Mouse (Mus musculus) heart, adult 18-20 months (tissue): ENCODE results near the gene Lrpprc. TPM values are rescaled to one million over a fixed set of nuclear protein-coding genes. Genes with fewer than 3 reads are reported as not detected.
A peak's percentile ranks its signal among the peaks of the same experiment; 100 is the strongest.

ENCODE experiments used
- DNase-seq, 2 experiments: peaks; one replicate each; pipeline ENCODE4 v3.0.0; 2021 to 2022; ENCODE audit warnings: mixed read lengths in 1 of 2
- total RNA-seq, 2 experiments: library from RNA; stranded (reverse); gene quantifications; 2 replicates each; pipeline ENCODE4 v1.2.3; 2021

Lrpprc gene
- total RNA-seq, 2 experiments from 2014 or later: 134 to 150 TPM

DNA sequence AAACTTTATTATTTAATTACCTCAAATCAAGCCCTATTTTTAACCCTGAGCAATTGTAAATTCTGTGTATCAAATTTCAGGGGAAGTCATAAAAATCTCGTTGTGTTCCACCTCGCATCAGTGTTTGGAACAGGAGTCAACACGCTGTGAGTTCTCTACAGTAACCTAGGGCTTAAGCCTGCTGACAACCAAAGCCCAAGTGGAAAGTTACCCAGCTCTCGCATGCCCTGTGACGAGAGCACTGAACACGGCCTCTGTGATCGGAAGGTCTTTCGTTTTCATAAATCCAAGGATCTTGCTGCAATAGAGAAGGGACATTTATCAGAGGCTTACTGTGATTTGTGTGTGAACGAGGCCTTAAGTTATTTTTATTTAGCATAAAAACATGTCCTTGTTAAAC, 18.7 kb downstream of the Lrpprc start:
- DNase-seq: no peak

DNA sequence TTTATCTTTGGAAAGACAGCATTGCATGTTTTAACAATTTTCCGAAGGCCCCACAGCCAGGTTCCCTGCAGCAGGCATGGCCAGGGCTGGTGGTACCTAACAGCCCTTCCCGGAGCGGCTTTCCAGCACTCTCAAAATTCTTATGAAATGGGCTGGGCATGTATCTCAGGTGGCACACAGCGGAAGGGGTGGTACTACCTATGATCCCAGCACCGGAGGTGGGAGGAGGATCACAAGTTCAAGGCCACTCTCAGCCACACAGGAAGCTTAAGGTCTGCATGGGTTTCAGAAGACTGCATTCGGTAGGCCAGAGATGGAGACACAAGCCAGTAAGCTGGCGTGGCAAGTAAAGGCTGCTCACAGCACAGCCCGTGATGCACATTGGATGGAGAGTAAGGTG, 31.6 kb downstream of the Lrpprc start:
- no peak for DNase-seq

GRCm38 (mm10) chr17:84758374-84758773, 32.2 kb downstream of the Lrpprc start:
- DNase-seq: no peak

GRCm38 (mm10) chr17:84756090-84756489, 34.5 kb downstream of the Lrpprc start:
- peak in 1 of 2 experiments; percentile 42 for DNase-seq

DNA sequence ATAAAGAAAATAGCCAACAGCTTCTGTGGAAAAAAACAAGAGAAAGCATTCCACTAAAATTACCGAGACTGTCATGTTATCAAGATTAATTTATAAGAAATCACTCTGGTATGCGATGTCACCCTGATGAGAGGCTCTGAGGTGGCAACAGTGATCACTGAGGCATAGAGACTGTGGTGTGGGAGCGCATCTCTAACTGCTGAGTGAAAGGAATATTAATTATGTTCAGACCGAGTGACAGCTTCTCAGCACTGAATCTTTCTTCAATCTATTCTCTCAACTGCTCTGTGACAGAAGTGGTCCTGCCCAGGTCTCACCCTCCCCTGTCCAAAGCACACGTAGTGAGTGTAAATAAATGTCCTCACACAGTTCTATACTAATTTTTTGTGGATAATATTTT, 37.1 kb downstream of the Lrpprc start:
- DNase-seq: no peak

DNA sequence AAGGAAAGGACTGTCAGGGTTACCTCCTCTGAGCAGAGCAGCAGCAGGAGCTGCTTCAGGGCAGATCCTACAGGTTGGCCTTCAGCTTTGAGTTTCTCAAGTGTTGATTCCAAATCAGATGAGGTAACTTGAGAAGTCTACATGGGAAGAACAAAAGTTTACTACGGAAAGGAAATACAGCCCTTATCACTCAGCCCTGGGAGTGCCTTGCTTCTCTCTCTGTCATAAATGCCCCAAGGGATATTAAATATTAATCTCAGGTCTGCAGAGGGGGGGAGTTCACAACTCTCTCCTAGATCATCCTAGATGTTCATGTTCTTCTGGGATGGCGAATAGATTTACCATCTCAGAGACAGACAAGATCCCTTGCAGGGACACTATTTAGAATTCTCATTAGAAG, 38.3 kb downstream of the Lrpprc start:
- DNase-seq: no peak

GRCm38 (mm10) chr17:84751630-84752191, 38.9 kb downstream of the Lrpprc start:
- no peak for DNase-seq

DNA sequence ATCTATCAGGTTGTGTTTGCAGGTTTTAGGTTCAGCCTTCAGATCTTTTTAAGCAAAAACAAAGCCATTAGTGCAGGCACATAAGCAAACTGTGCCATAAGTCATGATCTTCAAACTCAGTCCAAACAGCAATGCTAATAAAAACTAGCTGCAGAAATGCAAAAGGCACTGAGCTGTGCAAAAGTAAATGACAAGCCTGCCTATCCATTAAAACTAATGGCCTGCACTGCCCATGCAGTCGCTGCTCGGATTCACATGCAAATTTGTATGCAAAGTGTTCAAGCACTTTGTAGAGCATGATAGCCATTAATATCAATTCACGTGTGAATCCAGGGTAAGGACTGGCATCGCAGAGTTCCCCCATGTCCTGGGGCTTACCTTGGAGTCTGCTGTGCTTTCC, 40.5 kb downstream of the Lrpprc start:
- DNase-seq: no peak

GRCm38 (mm10) chr17:84749297-84749696, 41.3 kb downstream of the Lrpprc start:
- DNase-seq: no peak

- no peak for DNase-seq
Measured at GRCm38 (mm10) chr17:84748152-84748682, 42.4 kb downstream of the Lrpprc start.

DNA sequence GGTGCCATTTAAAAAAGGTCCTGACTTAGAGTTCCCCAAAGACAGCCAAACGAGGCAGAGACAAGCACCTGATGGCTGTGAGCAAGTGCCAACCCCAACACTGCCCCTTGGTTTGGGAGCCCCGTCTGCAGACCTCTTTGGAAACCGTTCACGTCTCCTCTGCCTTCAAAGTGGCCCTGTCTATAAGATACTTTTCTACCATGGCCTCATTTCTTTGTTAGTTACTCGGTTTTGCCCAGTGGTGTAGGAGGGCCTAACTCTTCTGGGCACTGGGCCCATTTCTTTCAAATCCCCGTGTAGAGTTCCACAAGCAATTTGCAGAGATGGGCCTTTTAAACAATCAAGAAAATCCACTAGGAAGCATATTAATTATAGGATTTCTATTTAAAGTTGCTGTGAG, 43.4 kb downstream of the Lrpprc start:
- DNase-seq: no peak

DNA sequence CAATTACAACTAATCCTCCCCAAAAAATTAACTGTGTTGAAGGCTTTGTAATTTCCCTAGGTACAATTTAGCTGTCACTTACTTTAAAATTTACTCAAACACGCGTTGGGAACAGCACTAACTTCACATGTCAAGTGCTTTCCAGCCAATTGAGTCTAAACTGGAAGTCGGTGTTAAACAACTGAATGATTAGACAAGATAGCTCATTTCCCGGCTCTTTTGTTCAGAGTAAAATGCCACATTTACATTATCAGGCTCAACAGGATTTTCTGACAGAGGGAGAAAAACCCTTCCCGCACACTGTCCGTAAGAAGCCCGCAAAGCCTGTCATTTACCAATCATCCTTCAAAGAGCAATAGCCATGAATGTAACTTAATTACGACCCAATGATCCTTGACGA, 45.6 kb downstream of the Lrpprc start:
- DNase-seq: no peak

GRCm38 (mm10) chr17:84744256-84744655, 46.3 kb downstream of the Lrpprc start:
- no peak for DNase-seq

DNA sequence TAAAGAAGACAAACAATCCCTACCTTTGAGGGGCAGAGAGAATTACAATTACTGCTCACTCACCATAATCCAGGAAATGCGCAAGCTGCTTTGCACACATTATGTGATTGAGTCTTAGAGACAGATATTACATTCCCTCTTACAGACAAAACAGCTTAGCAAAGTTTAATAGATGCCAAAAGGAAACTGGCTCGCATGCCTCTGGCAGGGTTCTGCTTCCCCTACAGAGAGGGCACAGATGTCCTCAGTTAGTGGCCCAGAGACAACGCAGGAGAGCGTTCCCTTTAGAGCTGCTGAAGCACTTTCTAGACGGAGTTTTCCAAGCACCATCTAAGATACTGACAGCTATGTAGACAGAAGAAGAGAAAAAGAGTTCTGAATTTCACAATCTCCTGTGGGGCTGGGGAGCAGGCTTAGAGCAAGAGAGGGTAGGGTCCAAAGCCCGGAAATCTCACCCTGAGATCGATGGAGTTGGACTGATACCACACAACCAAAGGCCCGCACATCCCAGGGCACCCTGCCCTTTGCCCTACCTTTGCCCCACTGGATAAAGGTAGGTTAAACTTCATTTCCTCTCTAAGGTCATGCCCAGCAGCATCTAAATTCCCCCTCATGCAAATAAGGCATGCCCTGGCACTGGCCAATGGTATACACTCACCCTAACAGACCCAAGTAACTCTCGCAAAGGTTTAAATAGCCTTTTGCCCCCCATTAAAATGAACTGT, 52.4 kb downstream of the Lrpprc start:
- DNase-seq: no peak

DNA sequence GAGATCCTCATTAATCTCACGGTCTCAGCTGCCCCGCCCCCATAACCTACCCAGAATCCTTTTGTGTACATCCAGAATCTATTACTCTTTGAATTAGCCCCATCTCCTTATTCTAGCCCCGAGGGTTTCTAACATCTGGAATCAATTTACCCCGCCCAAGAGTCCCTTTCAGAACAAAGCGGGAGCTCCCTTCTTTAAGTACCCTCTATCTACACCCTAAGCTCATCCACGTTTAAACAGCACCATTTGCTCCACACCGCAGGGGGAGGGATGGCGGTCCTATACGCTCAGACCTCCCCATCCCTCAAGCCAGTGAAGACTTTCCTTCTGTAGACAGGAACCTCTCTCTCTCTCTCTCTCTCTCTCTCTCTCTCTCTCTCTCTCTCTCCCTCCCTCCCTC, 53.9 kb downstream of the Lrpprc start:
- no peak for DNase-seq

- DNase-seq: no peak
Measured at GRCm38 (mm10) chr17:84732612-84733011, 58.0 kb downstream of the Lrpprc start.

DNA sequence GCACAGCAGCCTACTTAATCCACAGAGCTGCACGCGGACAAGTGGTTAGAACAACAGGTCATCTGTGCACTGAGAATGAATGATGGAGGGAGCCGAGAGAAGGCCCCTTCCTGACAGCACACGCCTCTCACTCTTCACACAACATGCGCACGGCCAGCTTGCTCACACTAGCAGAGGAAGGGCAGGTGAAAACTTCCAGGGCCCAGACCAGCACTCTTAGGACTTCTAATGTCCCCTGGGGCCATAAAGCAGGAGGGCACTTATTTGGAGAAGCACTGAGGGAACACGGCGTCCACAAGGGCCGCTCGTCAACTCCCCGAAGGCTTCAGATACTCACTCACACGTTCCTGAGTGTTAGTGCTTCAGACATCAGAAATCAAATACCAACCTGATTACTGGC, 59.2 kb downstream of the Lrpprc start:
- no peak for DNase-seq

DNA sequence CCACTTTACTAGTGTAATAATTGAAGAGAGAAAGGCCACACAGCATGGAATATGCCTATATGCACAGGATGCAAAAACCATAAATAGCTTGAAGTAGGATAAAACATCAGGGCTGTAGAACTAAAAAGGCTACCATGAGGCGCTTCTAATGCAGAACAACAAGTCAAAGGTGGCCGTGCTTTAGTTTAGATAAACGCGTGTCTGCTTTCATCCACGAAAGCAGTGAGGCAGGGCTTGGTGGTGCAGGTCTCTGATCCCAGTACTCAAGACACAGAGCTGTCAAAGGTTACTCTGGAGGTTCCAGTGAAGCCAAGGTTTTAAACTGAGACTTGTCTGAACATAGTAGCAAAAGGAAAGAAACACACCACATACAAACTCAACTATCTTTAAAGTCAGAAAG, 61.4 kb downstream of the Lrpprc start:
- DNase-seq: no peak

- DNase-seq: no peak
Measured at GRCm38 (mm10) chr17:84728201-84728911, 62.2 kb downstream of the Lrpprc start.

GRCm38 (mm10) chr17:84725163-84725562, 65.4 kb downstream of the Lrpprc start:
- no peak for DNase-seq

- DNase-seq: no peak
Measured at GRCm38 (mm10) chr17:84724028-84724427, 66.6 kb downstream of the Lrpprc start.

GRCm38 (mm10) chr17:84719105-84719504, 71.5 kb downstream of the Lrpprc start:
- DNase-seq: no peak

- DNase-seq: no peak
Measured at GRCm38 (mm10) chr17:84717416-84717815, 73.2 kb downstream of the Lrpprc start.
